Mouse (Mus musculus) heart, adult 11 months (tissue): ENCODE data around the gene Fmnl3.
"Not testable (repeated sequence)": the region's sequence is repeated elsewhere in the genome, so short reads cannot be mapped to it uniquely, and the experiment has no call there.

Source experiments
- DNase-seq: peaks from one replicate; pipeline ENCODE4 v3.0.0; 2022

The Fmnl3 gene

DNA sequence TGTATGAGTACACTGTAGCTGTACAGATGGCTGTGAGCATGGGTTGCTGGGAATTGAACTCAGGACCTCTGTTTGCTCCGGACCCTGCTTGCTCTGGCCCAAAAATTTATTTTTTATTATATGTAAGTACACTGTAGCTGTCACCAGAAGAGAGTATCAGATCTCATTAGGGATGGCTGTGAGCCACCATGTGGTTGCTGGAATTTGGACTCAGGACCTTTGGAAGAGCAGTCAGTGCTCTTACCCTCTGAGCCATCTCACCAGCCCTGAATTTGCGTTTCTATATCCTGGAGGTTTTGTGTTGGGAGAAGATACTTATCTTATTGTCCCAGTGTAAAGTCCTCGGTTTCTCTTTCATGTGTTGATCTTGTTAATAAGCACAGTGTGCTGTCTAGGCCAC, 16.5 kb upstream of the Fmnl3 start:
- DNase-seq, result no peak

- not testable (repeated sequence) for DNase-seq
Measured at GRCm38 (mm10) chr15:99386110-99386509, 15.8 kb upstream of the Fmnl3 start.

- DNase-seq, result peak; percentile 76
Measured at GRCm38 (mm10) chr15:99384071-99384470, 13.8 kb upstream of the Fmnl3 start.

DNA sequence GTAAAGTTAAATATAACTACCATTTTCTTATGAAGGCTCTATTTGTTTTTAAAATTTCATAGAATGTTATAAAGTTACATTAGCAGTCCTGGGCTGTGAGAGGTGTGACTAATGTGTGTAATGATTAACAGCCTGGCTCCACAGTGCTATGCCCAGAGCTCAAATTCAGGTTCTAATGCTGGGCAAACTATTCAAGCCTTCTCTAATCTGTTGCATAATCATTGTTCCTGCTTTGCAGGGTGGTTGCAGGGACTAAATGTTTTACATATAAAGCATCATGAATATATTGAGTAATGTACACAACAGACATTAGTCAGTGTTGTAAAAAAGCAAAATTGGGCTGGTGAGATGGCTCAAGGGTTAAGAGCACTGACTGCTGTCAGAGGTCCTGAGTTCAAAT, 12.6 kb upstream of the Fmnl3 start:
- peak; percentile 5 for DNase-seq

GRCm38 (mm10) chr15:99376240-99376639, 6.0 kb upstream of the Fmnl3 start:
- no peak for DNase-seq

DNA sequence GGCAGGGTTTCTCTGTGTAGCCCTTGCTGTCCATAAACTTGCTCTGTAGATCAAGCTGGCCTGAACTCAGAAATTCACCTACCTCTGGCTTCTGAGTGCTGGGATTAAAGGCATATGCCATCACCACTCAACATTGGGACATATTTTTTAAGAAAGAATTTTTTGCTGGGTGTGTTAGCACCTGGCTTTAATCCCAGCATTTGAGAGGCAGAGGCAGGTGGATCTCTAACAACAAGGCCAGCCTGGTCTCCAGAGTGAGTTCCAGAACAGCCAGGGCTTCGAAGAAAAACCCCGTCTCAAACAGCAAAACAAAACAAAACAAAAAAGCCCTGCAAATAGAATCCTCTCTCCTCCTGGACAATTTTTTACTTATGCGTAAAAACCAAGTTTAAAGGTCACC, 5.3 kb upstream of the Fmnl3 start:
- DNase-seq, result no peak

- peak; percentile 58 for DNase-seq
Measured at GRCm38 (mm10) chr15:99375036-99375435, 4.8 kb upstream of the Fmnl3 start.

GRCm38 (mm10) chr15:99372761-99373160, 2.5 kb upstream of the Fmnl3 start:
- no peak for DNase-seq

DNA sequence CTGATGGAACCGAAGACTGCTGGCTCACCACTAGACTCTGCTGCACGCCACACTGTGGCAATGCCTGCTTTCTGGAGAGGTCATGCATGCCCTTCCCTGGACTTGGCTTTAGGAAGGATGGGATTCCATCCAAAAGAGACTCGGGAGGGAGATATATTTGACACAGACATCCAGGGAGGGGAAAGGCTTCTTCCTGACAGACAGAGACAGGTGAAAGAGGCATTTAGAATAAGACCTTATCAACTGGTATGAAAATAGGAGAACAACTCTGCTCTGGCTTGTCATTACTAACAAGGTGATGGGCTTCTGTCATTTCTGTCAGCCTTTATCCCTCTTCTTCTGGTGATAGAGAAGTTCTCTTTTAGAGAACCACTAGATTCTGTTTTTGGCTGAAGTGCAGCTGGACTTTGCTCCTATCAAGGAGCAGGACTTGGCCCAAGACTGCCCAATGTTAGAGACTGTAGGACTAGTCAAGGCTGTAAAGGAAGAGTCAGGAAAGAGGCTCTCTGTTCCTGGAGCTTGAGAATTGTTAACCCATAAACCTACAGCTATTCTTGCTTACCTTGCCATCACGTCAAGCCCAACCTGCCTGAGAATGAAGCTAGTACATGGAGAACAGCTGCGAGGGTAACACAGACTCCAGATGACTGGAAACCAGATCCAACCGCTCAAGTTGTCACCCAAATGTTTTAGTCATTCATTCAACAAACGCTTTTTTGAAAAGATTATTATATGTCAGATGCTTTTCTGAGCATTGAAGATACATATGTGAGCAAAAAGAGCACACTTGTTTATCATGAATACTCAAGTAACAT, 1.5 kb upstream of the Fmnl3 start:
- no peak for DNase-seq

- peak; percentile 98 for DNase-seq
Measured at GRCm38 (mm10) chr15:99369391-99370171, 701 bp downstream of the Fmnl3 start.

- DNase-seq, result peak; percentile 87
Measured at GRCm38 (mm10) chr15:99368583-99369266, 1.6 kb downstream of the Fmnl3 start.

GRCm38 (mm10) chr15:99364921-99365320, 5.4 kb downstream of the Fmnl3 start:
- peak; percentile 83 for DNase-seq

DNA sequence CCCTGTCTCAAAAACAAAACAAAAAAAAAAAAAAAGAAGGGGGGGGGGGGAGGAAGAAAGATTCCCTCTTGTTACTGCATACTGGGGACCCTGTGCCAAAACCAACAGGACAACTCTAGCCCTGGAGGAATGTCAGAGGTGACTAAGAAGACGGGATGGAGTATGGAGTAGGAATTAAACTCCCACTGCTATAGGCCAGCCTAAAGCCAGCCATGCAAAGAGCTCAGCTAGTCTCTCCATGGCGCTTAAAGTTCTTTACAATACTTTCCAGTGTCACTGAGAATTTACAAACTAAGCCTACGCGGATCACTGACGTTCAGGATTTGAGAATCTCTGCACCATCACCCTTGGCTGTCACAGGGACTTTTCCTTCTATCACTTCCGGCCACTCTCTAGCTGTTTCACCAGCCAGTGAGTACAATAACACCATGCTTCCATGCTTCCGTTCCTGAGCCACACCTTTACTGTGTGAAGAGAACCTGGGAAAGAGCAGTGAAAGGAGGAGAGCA, 6.2 kb downstream of the Fmnl3 start:
- DNase-seq, result peak; percentile 85

DNA sequence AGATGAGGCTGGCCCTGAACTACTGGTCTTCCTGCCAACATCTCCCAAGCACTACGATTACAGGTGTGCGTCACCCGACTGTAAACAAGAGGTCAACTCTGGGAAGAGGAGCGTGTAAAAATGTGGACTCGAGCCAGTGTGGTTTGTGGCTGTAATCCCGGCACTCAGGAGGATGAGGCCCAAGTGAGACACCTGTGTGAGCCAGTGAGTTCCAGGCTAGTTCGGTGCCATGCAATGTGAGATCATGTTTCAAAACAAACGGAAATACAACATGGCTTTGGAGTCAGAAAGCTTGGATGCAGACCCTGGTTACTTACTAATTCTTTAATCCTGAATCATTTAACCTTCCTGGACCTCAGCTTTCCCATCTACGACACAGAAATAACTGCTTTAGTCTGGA, 11.3 kb downstream of the Fmnl3 start:
- DNase-seq, result peak; percentile 85

DNA sequence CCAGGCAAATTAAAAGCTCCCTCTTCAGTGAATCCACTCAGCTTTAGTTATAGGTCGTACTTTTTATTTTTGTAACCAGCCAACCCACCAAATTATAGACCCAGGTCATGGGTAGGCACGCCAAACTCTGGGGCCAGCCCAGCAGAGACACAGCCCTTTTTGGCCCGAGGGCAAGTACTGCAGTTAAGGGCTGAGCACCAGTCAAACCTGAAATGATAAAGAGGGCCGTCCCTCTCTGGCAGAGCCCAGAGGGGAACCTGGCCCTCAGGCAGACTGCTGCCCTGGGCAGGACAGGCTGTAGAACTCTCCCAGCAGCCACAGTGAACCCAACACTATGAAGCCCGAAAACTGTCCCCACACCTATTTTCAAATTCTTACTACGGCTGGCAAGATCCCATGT, 13.8 kb downstream of the Fmnl3 start:
- peak; percentile 87 for DNase-seq

DNA sequence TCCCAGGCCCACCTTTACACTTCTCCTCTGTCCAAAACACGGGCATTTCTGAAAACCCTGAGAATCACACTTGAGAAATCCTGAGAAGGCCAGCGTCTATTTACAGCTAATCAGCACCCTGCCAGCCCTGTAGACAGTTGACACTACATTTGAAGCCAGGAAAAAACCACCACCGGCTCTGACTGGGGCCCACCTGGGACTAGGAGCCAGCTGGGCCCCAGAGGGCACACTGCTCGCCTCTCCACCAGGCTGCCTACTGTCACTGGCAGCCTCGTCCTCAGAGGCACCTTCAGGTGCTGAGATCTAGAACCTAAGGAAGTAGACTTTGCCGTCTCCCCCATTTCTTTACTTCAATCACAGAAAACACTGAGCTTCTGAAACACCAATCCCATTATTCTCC, 14.6 kb downstream of the Fmnl3 start:
- DNase-seq, result peak; percentile 89

DNA sequence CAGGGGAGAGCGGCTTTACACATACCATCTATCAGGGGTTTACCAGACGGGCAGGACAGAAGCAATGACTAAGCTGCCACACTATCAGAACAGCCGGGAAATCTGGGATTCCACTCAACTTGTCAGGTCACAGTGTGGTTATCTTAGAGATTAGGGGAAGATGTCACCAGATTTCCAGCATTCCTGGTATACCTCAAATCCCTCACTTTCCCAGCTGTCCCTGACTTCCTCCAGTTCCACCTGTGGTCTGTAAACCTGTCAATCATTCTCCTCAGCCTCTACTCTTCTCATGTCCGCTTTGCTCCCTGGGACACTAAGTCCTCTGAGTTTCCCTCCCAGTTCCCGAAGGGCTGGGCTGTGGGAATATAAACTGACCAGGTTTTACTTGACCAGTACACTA, 18.0 kb downstream of the Fmnl3 start:
- DNase-seq, result peak; percentile 85

DNA sequence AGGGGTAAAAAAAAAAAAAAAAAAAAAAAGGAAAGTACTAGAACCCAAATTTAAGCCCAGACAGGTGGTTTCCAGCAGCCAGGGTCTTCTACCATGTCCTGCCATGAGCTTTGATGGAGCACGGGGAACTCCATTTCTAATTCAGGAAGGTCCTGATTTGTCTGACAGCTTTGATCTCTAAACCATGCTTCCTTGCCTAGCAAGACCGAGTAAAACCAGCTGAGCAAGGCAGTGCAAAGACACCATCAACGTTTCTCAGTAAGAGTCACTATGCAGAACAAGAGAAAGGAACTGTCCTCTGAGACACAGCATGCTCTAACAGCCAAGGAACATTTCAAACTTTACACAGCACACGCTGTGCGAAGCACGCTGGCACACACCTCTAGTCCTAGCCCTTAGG, 18.7 kb downstream of the Fmnl3 start:
- peak; percentile 75 for DNase-seq

DNA sequence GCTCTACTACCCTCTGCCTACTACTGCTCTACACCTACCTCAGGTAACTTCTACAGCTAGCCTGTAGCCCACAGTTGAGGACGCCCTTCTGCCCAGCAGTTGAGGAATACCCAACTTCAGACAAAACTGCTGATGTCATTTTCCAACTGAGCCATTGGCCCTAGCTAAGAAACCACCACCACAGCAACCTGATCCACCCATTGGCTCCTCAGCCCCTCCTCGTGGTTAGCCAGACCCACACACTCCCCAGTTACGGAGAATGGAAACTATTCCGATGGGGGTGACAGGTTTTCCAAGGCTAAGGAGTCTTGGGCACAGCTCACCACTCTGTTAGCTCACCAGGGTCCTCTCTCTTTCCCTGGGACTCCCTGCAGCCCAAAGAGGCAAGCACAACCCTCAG, 25.3 kb downstream of the Fmnl3 start:
- DNase-seq, result peak; percentile 94

- peak; percentile 98 for DNase-seq
Measured at GRCm38 (mm10) chr15:99344148-99344870, 26.0 kb downstream of the Fmnl3 start.

DNA sequence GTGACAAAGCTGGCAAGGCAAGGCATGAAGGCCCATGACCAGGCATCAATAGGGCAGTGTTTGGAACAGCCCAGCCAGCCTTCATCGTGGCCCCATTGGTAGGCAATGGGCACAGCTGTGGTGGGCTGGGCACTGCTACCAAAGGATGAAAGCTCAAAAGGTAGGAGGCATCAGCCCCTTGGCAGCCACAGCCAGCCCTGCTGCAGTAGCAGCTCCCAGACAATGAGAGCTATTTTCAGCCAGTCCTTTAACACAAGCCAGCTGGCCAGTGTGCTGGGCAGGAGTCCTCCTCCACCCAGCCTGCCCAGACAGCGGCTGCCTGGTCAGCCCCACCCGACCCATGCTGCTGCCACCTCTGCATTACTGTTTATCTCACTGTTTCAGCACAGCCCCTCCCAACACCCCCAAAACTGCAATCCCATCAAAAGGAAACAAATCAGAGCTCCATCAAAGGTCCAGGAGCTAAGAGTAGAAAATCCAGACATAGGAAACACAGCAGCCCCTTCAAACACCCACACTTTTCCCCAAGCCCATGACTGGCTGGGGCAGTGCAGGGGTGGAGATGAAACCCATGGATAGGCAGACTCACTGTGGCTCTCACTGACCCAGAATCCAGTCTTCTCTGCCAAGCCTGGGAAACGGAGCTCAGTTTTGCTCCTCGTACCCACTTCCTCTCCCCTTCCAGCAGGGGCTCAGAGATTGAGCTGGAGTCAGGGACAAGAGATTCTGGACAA, 26.7 kb downstream of the Fmnl3 start:
- peak; percentile 99 for DNase-seq
